Mouse (Mus musculus) T-cell, adult 2 months (primary cell): Measurements from ENCODE around the gene Gm19684.
"Not testable (repeated sequence)": the region's sequence is repeated elsewhere in the genome, so short reads cannot be mapped to it uniquely, and the experiment has no call there.

Experiments
- DNase-seq: peaks from one replicate; pipeline ENCODE4 v3.0.0; 2022; ENCODE audit warnings: low spot score

The Gm19684 gene

DNA sequence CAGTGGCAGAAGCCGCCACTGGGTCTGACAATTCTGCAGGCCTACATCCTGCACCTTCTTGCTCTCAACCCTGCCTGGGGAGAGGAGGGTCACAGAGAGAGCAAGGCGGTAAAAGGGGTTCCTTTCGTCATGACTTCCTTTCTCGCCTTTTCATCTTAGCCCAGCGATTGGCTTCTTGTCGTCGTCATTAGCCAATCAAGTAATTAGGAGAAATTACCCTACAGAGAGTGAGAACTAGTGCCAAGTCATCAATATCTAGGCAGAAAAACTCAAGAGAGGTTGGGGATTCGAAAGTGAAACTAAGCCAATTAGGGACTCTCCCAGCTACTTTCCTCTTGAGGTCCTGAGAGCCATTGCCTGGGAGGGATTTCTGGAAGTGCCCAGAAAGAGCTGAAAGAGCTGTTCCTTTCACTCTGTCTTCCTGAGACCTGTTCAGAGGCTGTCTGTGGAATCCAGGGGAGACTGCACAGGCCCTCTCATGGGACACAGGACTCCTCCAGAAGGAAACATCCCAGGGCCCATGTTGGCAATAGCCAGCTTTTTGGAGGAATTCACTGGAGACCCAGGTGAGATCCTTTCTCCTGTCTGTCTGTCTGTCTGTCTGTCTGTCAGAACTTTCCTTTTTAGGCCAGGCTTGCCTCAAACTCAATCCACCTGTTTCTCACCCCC is at the start of gene Gm19684:
Gene Gm19684, plus strand, starts transcription at position 327 of the 669 bp plus-strand sequence.
- DNase-seq, result peak; percentile 93

GRCm38 (mm10) chr17:36081901-36082300 is 39.6 kb upstream of the Gm19684 start:
- not testable (repeated sequence) for DNase-seq

DNA sequence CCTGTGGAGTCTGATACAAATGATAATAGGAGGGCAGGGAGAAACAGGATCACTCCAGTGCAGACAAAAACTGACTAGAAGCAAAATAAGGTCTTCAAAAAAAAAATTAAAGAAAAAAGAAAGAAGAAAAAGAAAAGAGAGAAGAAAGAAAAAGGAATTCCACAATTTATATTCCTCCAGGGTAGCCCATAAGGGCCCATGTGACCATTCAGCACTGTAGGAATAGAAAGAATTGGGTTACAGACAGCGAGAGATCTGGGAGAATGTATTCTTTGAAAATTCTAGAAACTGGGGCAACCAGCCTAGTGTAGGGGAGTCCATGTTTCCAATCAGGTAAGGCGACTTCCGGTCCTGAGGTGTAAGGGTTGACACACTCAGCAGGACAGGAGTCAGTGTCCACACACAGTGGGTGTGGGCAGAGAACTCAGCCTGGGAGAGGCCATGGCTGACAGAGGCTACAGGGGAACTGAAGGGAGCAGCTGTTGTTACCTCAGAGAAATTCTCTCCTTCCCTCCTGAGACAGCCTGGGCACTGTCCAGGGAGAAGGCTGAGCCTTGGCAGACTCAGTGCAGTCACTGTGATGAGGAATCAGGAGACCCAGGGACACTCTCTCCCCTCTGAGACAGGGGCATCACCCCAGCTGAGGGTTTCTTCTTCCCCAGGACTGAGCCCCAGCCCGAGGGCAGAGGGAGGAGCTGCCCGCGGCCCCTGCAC is 38.8 kb upstream of the Gm19684 start:
- not testable (repeated sequence) for DNase-seq

DNA sequence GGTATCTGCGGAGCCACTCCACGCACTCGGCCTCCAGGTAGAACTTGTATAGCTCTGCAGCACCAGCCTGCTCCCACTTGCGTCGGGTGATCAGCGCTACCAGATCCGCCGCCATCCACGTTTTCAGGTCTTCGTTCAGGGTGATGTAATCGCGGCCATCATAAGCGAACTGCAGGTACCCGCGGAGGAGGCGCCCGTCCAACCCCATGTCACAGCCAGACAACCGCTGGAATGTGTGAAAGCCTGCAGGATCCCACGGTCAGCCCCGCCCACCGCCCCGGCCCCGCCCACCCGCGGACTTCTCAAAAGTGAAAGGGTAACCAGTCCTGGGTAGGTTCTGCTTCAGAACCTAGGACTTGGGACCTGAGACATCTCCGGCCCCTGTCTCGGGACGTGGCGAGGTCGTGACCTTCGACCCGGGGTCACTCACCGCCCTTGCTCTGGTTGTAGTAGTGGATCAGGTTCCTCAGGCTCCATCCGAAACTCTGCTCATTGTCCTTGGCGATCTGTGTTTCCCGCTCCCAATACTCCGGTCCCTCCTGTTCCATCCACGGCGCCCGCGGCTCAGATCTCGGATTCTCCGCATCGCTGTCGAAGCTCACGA is 38.1 kb upstream of the Gm19684 start:
- peak; percentile 62 for DNase-seq

DNA sequence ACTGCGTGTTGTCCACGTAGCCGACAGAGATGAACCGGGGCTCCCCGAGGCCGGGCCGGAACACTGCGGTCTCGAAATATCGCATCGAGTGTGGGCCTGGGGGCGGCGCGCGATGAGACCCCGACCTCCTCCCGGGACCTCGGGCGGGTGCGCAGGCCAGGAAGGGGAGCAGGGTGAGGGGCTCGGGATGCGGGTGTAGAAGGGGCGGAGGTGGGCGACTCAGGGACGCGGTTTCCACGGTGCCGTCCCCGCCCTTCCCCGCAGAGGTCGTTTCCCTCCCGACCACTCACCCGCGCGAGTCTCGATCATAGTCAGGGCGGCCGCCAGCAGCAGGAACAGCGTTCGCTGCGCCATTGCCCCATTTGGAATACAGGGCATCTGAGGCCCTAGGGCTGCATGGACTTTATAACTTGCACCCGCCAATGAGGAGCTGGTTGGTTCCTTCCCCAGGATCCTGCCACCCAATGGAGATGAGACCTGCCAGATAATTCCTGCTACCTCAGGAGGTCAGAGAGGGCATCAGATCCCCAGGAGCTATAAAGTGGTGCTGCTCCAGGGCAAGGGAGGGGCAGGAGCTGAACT is 37.5 kb upstream of the Gm19684 start:
- DNase-seq, result peak; percentile 22

DNA sequence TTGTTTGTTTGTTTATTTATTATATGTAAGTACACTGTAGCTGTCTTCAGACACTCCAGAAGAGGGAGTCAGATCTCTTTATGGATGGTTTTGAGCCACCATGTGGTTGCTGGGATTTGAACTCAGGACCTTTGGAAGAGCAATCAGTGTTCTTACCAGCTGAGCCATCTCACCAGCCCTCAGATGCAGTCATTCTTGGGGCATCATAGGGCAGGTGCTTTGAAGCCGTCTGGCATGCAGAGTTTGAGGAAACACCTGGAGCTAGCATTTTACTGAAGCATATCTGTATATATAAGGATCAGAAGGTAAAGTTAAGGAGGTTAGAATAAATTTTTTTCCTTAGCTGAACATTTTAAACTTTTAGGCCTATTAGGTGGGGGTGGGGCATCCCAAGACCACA is 35.5 kb upstream of the Gm19684 start:
- DNase-seq, result not testable (repeated sequence)

- DNase-seq, result not testable (repeated sequence)
Measured at GRCm38 (mm10) chr17:36091933-36092332, 29.5 kb upstream of the Gm19684 start.

DNA sequence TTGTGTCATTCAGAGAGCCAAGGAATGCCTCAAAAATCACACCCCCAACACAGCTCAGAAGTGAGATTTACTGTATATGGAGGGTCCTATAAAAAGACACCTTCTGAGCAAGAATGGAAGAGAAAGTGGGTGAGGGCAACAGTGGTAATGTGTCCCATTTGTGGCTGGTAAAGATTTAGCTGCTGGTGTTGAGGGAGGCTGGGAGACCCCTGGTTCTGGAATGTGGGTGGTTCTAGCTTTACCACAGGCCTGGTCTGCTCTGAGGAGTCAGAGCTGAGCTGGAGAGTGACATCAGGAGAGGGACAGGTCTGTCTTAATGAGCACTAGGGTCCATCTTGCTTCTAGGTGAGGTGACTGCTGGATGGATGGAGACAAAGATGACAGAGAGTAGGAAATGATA is 29.0 kb upstream of the Gm19684 start:
- not testable (repeated sequence) for DNase-seq

- DNase-seq, result no peak
Measured at GRCm38 (mm10) chr17:36093936-36094335, 27.5 kb upstream of the Gm19684 start.

DNA sequence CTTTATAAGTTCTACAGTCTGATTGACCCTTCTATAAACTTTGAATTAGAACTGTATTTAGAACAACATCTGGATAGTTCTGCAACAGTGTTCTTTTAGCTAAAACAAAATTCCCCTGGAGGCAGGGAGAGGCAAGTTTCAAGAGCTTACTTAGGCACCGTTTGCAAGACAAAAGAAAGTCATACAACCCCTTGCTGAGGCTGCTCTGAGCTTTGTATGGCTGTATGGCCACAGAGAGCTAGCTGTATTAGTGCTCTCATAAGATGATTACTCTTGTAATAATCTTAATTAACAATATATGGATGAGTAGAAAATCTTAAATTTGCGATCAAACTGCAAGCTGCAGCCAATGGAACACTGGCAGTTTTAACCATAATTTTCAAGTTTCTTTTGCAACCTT is 21.9 kb upstream of the Gm19684 start:
- DNase-seq, result not testable (repeated sequence)

DNA sequence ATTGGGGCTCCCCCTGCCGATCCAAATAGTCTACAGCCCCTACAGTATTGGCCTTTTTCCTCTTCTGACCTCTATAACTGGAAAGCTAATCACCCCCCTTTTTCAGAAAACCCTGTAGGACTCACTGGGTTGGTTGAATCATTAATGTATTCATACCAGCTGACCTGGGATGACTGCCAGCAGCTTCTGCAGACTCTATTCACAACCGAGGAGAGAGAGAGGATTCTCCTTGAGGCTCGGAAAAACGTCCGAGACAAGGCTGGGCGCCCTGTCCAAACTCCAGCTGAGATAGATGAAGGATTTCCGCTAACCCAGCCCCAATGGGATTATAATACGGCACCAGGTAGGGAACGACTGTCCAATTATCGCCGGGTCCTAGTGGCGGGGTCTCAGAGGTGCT is 19.4 kb upstream of the Gm19684 start:
- DNase-seq, result not testable (repeated sequence)

DNA sequence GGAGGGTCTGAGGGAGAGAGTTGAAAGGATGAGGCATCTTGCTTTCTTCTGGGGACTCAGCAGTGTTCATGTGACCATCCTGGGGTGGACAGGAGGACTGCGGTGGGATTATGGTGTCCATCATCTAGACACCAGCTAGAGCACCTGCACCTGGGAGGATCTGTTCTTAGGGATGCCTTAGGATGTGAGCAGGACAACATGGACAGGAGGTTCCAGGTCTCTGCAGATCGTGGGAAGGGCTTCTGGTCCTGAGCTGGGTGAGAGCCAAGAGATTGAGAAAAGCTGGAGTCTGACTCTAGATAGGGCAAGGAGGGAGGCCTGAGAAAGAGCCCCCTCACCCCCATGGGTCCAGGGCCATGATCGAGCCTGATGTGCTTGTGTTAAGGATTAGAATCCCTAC is 11.3 kb upstream of the Gm19684 start:
- DNase-seq, result not testable (repeated sequence)

DNA sequence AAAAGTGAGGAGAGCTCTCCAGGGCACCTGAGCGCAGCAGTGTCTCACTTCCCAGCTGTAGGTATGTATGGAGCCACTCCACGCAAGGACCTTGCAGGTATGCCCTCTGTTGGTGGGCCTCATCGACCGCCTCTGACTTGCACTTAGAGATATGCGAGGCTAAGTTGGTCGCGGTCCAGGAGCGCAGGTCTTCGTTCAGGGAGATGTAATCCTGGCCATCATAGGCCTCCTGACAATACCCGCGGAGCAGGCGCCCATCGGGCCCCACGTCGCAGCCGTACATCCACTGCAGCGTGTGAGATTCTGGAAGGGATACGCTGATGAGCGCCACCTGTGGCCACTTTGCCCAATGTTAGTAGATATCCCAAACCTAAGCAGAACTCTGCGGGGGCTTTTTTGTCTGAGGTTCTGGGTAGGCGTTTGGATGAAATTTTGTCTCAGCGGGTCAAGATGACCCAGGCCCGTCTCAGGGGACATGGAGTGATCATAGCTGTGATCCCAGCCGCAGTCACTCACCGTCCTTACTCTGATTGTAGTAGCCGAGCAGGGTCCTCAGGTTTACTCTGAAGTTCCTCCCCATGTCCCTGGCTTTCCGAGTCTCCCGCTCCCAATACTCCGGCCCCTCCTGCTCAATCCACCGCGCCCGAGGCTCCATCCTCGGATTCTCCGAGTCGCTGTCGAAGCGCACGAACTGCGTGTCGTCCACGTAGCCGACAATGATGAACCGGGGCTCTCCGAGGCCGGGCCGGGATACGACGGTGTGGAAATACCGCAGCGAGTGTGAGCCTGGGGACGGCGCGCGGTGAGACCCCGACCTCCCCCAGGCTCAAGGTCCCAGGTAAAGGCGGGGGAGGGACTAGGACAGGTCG is 10.6 kb upstream of the Gm19684 start:
- peak; percentile 55 for DNase-seq

DNA sequence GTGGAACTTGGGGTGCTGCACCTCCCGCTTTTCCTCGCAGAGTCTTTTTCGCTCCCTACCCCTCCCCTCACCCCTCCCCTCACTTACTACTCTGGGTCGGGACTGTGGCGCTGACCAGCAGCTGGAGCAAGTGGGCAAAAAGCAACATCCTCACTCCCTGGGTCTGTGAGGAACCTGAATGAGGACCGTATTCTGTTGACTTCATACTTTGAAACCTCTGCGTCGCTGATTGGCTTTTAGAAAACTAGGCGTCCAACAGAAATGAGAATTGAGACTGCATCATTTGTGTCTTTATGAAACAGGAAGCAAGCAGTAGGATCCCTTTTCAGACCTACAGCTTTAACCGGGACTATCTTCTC is 10.0 kb upstream of the Gm19684 start:
- peak; percentile 71 for DNase-seq

GRCm38 (mm10) chr17:36113979-36114593 is 7.4 kb upstream of the Gm19684 start:
- peak; percentile 59 for DNase-seq

GRCm38 (mm10) chr17:36116545-36116944 is 4.9 kb upstream of the Gm19684 start:
- DNase-seq, result not testable (repeated sequence)

- not testable (repeated sequence) for DNase-seq
Measured at GRCm38 (mm10) chr17:36120839-36121238, 639 bp upstream of the Gm19684 start.

DNA sequence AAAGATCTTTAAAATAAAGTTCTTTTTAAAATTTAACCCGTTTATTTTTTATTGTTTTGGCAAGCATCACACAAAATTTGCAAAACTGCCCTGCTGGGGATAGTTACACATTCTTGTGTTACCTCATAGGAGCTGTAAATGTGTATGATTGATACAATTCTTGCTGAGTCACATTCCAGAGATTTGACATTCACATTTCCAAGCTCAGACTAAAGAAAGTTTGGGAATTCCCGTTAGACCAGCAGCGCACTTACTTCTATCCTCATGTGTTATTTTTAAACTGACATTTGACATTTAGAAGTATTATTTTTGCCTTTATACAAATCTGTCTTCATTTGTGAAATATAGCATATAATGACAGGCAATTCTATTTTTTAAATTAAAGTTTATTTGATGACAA is 2.6 kb downstream of the Gm19684 start:
- DNase-seq, result not testable (repeated sequence)

DNA sequence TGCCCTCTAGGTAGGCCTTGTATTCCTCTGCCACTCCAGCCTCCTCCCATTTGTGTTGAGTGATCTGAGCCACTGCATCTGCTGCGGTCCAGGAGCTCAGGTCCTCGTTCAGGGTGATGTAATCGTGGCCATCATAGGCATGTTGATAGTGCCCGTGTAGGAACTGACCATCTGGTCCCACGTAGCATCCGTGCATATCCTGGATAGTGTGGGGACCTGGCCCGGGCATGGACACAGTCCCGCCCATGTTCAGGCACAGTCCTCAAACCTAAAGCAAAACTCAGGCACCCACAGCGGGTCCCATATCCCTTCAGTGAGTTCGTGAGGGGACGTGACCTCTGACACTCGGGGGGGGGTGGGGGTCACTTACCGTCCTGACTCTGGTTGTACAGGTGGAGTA is 7.0 kb downstream of the Gm19684 start:
- DNase-seq, result not testable (repeated sequence)

GRCm38 (mm10) chr17:36128968-36129817 is 7.7 kb downstream of the Gm19684 start, which contains the start of gene Gm7030:
Gene Gm7030, minus strand, starts transcription at chr17:36129425.
- DNase-seq, result not testable (repeated sequence)
